Mouse (Mus musculus): ENCODE results near the gene Lurap1.

DNA sequence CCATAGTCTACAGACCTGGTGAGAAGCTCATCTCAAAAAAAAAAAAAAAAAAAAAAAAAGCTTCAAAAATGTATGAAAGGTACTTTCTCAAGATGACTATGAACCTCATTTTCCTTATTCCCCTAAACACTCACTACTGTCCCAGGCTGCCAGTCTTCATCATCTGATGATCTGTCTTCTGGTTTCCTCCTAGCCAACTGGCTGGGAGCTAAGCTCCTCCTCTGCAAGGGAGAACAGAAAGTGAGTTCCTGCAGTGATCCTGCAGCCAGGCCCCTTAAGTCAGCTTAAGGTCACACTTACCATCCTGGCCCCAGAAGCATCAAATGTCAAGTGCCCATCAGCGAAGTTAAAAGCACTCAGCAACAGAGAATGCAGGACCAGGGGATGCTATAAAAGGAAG lies 28.4 kb downstream of the Lurap1 start:
- TF ChIP-seq TAL1 (IDR thresholded peaks at IDR 0.05; ENCODE audit: low read length) (no peak), GATA1 (IDR thresholded peaks at IDR 0.05; ENCODE audit: low read length) (no peak)
